Mouse (Mus musculus): Measurements from ENCODE around the gene Camta2. TPM values are rescaled to one million over a fixed set of nuclear protein-coding genes. Genes with fewer than 3 reads are reported as not detected.

The Camta2 gene
- total and polyA plus RNA-seq, 3 experiments = 1.0 to 17.0 (median 4.9) TPM

DNA sequence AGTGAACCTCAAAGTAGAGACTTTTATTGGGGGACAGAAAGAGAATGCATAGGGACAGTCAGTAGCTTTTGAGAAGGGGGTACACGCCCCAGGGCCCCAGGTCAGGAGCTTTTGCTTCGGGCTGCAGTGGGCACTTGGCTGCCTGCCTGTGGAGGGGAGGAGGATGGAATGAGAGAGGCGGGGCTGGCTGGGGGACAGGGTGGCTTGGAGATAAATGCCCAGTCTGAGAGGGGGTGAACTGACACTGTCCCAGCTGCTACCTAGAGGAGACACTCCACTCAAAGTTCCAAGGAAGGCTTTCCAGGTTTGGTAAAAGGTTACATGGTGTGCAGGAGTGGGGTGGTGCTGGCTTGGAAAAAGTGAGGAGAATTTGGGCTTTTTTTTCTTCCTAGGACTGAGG is 30.9 kb downstream of the Camta2 start, which contains the start of gene Eno3:
Gene Eno3 (plus strand): TSS at position 239 of the 400 bp plus-strand sequence.
- dilution Hi-C loops (cut with MboI; ENCODE audit: extremely low pct_ligation_motif_present, extremely low pct_unique_long_range_greater_than_20kb, low sequenced_read_pairs) = no loop called here
- DNase-seq (ENCODE audit: extremely low read depth) = no peak
- H3K4me3 ChIP-seq (replicated peaks in 1 of 3; ENCODE audit: low read depth in 2 of 3, low read length in 2 of 3, poor library complexity in 1 of 3) = peak within 1 kb of the TSS; percentile 30 to 78 (median 65)
- H3K27me3 ChIP-seq (replicated peaks) = no peaks in the 10 kb centered on the region
- H3K79me2 ChIP-seq (replicated peaks; ENCODE audit: control insufficient read depth, extremely low read depth, insufficient read depth, poor library complexity, severe bottlenecking) = peaks cover 24% of the 10 kb centered on the region
- peak within 1 kb of the TSS; percentile 90 for H3K9ac ChIP-seq (ENCODE audit: insufficient read depth, low read depth)
- peak within 1 kb of the TSS; percentile 95 for H3K27ac ChIP-seq (ENCODE audit: insufficient read depth, low read depth)
- H3K9me3 ChIP-seq (replicated peaks; ENCODE audit: low read length) = no peaks in the 10 kb centered on the region
- in situ Hi-C loops (cut with MboI; ENCODE audit: low pct_ligation_motif_present, low pct_unique_long_range_greater_than_20kb, low sequenced_read_pairs) = no loop called here
- peak within 1 kb of the TSS; percentile 62 for H3K4me2 ChIP-seq (ENCODE audit: insufficient read depth, low read depth, poor library complexity, severe bottlenecking)
- peaks cover 7 to 32% of the 10 kb centered on the region in 2 experiments for H3K4me1 ChIP-seq (ENCODE audit: control insufficient read depth in 1 of 2, insufficient read depth in 2 of 2)
- TF ChIP-seq ZKSCAN1 (IDR thresholded peaks at IDR 0.05; ENCODE audit: borderline replicate concordance, low read depth, low read length) (no peak), JUND (conservative IDR thresholded peaks at IDR 0.05; ENCODE audit: low read depth, low read length) (no peak), SIN3A (IDR thresholded peaks at IDR 0.05; ENCODE audit: low read length) (no peak)
- peaks cover 14 to 46% of the 10 kb centered on the region in 2 experiments for H3K36me3 ChIP-seq (replicated peaks in 1 of 2; ENCODE audit: control insufficient read depth in 1 of 2, insufficient read depth in 1 of 2, low read length in 1 of 2)

- dilution Hi-C loops (cut with MboI; ENCODE audit: extremely low pct_ligation_motif_present, extremely low pct_unique_long_range_greater_than_20kb, low sequenced_read_pairs) = no loop called here
- H3K27me3 ChIP-seq (replicated peaks) = no peaks in the 10 kb centered on the region
- in situ Hi-C loops (cut with MboI; ENCODE audit: low pct_ligation_motif_present, low pct_unique_long_range_greater_than_20kb, low sequenced_read_pairs) = no loop called here
- TF ChIP-seq ZKSCAN1 (IDR thresholded peaks at IDR 0.05; ENCODE audit: borderline replicate concordance, low read depth, low read length) (no peak), MYC (IDR thresholded peaks at IDR 0.05; ENCODE audit: low read depth, low read length) (0 out of 2 replicates have a peak, but pooled peaks have one; percentile 15), CHD1 (IDR thresholded peaks at IDR 0.05; ENCODE audit: low read depth, low read length) (0 out of 2 replicates have a peak, but pooled peaks have one; percentile 18), MAX (IDR thresholded peaks at IDR 0.05; ENCODE audit: low read length) (peak; percentile 76), ETS1 (conservative IDR thresholded peaks at IDR 0.05; ENCODE audit: low read depth, low read length) (no peak), BHLHE40 (IDR thresholded peaks at IDR 0.05; ENCODE audit: low read depth, low read length) (peak; percentile 74)
- peak overlapping the region; percentile 62; the same call in 1 of the 2 replicates for H3K4me2 ChIP-seq (ENCODE audit: insufficient read depth, low read depth, poor library complexity, severe bottlenecking)
- H3K4me1 ChIP-seq (ENCODE audit: control insufficient read depth in 1 of 2, insufficient read depth in 2 of 2) = peaks cover 7 to 36% of the 10 kb centered on the region in 2 experiments
- peak overlapping the region; percentile 95; the same call in 1 of the 2 replicates for H3K27ac ChIP-seq (ENCODE audit: insufficient read depth, low read depth)
- H3K4me3 ChIP-seq (replicated peaks in 1 of 3; ENCODE audit: low read depth in 2 of 3, low read length in 2 of 3, poor library complexity in 1 of 3) = peak overlapping the region; percentile 30 to 78 (median 65)
- peak overlapping the region; percentile 90 for H3K9ac ChIP-seq (ENCODE audit: insufficient read depth, low read depth)
- no peaks in the 10 kb centered on the region for H3K9me3 ChIP-seq (replicated peaks; ENCODE audit: low read length)
- DNase-seq (ENCODE audit: extremely low read depth) = peak; percentile 41
- H3K36me3 ChIP-seq (replicated peaks in 1 of 2; ENCODE audit: control insufficient read depth in 1 of 2, insufficient read depth in 1 of 2, low read length in 1 of 2) = peaks cover 13 to 46% of the 10 kb centered on the region in 2 experiments
- H3K79me2 ChIP-seq (replicated peaks; ENCODE audit: control insufficient read depth, extremely low read depth, insufficient read depth, poor library complexity, severe bottlenecking) = peaks cover 29% of the 10 kb centered on the region
Observed at GRCm38 (mm10) chr11:70656456-70656927, 31.4 kb downstream of the Camta2 start.

DNA sequence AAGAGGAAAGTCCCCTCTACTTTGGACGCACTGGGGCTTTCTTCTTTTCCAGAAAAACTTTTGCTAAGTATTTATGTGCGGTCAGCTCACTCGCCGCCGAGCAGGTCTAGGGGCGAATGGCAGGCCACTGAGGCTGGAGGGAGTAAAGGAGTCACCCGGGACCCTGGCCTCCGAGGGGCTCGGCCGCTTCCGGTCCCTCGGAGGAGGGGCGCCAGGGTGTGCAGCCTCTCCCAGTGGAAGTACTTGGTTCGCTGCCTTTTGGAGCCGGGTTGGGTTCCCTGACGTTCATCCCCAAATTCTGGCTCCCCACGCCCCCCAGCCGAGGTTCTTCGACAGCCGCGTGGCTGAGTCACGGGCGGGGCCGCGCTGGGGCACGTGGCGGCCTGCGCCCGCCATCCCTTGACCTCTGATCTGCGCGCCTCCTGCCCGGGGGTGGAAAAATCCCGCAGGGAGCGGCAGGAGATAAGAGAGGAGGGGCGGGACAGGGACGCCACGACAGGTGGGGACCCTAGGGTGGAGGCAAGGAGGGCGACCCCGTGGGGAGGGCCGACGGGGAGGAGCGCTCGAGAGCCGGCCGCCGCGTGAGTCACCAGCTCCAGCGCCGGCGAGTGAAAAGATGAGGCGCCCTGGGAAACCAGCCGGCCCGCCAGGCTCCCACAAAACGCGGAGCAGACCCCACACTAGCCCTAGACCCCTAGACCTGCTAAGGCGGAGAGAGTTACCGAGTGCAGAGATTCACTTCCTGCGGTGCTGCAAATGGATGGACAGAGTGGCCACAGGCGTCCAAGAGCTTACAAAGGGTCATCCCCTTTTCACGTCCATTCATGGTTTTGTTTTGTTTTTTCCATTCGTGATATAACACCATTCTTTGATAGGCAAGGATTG is 32.1 kb downstream of the Camta2 start:
- peak; percentile 64 for DNase-seq (ENCODE audit: extremely low read depth)
- Histone ChIP-seq H3K4me3 (replicated peaks in 1 of 3; ENCODE audit: low read depth in 2 of 3, low read length in 2 of 3, poor library complexity in 1 of 3) (peak overlapping the region; percentile 65 to 78 (median 69)), H3K9ac (ENCODE audit: insufficient read depth, low read depth) (peak overlapping the region; percentile 90), H3K9me3 (replicated peaks; ENCODE audit: low read length) (no peaks in the 10 kb centered on the region), H3K79me2 (replicated peaks; ENCODE audit: control insufficient read depth, extremely low read depth, insufficient read depth, poor library complexity, severe bottlenecking) (peaks cover 36% of the 10 kb centered on the region), H3K36me3 (replicated peaks in 1 of 2; ENCODE audit: control insufficient read depth in 1 of 2, insufficient read depth in 1 of 2, low read length in 1 of 2) (peaks cover 19 to 46% of the 10 kb centered on the region in 2 experiments), H3K4me1 (ENCODE audit: control insufficient read depth in 1 of 2, insufficient read depth in 2 of 2) (peaks cover 10 to 43% of the 10 kb centered on the region in 2 experiments), H3K4me2 (ENCODE audit: insufficient read depth, low read depth, poor library complexity, severe bottlenecking) (peak overlapping the region; percentile 62), H3K27ac (ENCODE audit: insufficient read depth, low read depth) (peak overlapping the region; percentile 95), H3K27me3 (replicated peaks) (no peaks in the 10 kb centered on the region)
- in situ Hi-C loops (cut with MboI; ENCODE audit: low pct_ligation_motif_present, low pct_unique_long_range_greater_than_20kb, low sequenced_read_pairs) = no loop called here
- dilution Hi-C loops (cut with MboI; ENCODE audit: extremely low pct_ligation_motif_present, extremely low pct_unique_long_range_greater_than_20kb, low sequenced_read_pairs) = no loop called here
- TF ChIP-seq UBTF (IDR thresholded peaks at IDR 0.05; ENCODE audit: low read depth, low read length) (no peak; the same call in 1 of the 2 replicates), PAX5 (IDR thresholded peaks at IDR 0.05; ENCODE audit: low read length) (no peak), TBP (conservative IDR thresholded peaks at IDR 0.05; ENCODE audit: low read depth, low read length) (peak; percentile 67; the same call in 1 of the 2 replicates), MAX (IDR thresholded peaks at IDR 0.05; ENCODE audit: low read length) (peak; percentile 94), SMC3 (IDR thresholded peaks at IDR 0.05; ENCODE audit: low read depth, low read length) (no peak), E2F4 (IDR thresholded peaks at IDR 0.05; ENCODE audit: insufficient replicate concordance, low read depth, low read length) (no peak), USF2 (conservative IDR thresholded peaks at IDR 0.05; ENCODE audit: low read depth, low read length) (no peak), RCOR1 (conservative IDR thresholded peaks at IDR 0.05; ENCODE audit: low read depth, low read length) (no peak), MAFK (IDR thresholded peaks at IDR 0.05; ENCODE audit: insufficient replicate concordance, low read length) (0 out of 2 replicates have a peak, but pooled peaks have one; percentile 25), ZNF384 (IDR thresholded peaks at IDR 0.05; ENCODE audit: low read depth, low read length) (peak; percentile 15; the same call in 1 of the 2 replicates), NRF1 (IDR thresholded peaks at IDR 0.05; ENCODE audit: low read depth, low read length) (peak; percentile 32; the same call in 1 of the 2 replicates), MYC (IDR thresholded peaks at IDR 0.05; ENCODE audit: low read depth, low read length) (peak; percentile 90), HCFC1 (IDR thresholded peaks at IDR 0.05; ENCODE audit: low read depth, low read length) (peak; percentile 40), ELF1 (IDR thresholded peaks at IDR 0.05; ENCODE audit: low read depth, low read length) (peak; percentile 45), USF1 (IDR thresholded peaks at IDR 0.05; ENCODE audit: low read depth, low read length) (peak; percentile 56)

All from CH12.LX (cell line).